Mouse (Mus musculus) C2C12 (cell line): Measurements from ENCODE around the gene Castor2.

Experiments
- CEBPB ChIP-seq: IDR thresholded peaks from one replicate; pipeline ENCODE4 v1.6.1; 2011; ENCODE audit warnings: low read depth, mild to moderate bottlenecking, control low read depth, moderate library complexity
- CTCF ChIP-seq: IDR thresholded peaks from one replicate; pipeline ENCODE4 v1.5.1; 2011; ENCODE audit not compliant: control insufficient read depth, insufficient read depth, insufficient read length
- MAX ChIP-seq: IDR thresholded peaks from one replicate; pipeline ENCODE4 v1.6.1; 2011; ENCODE audit warnings: mild to moderate bottlenecking, control low read depth
- MYOD1 ChIP-seq: IDR thresholded peaks from one replicate; pipeline ENCODE4 v1.6.1; 2011; ENCODE audit warnings: low read depth; ENCODE audit not compliant: control insufficient read depth, insufficient read length
- USF1 ChIP-seq: IDR thresholded peaks from one replicate; pipeline ENCODE4 v1.6.1; 2011; ENCODE audit warnings: low read depth, mild to moderate bottlenecking, control low read depth, moderate library complexity

GRCm38 (mm10) chr5:134098976-134099375, 535 bp upstream of the Castor2 start:
- no peak for TF ChIP-seq CTCF
- TF ChIP-seq USF1, result no peak
- TF ChIP-seq CEBPB, result no peak
- TF ChIP-seq MYOD1, result no peak
- no peak for TF ChIP-seq MAX
